Mouse (Mus musculus): ENCODE measurements around the gene Slc35f4.
"Not testable (repeated sequence)": the region's sequence is repeated elsewhere in the genome, so short reads cannot be mapped to it uniquely, and the experiment has no call there.

The Slc35f4 gene

GRCm38 (mm10) chr14:49278479-49278878 lies 247.4 kb downstream of the Slc35f4 start:
- not testable (repeated sequence) for ATAC-seq (ENCODE audit: low TSS enrichment)

GRCm38 (mm10) chr14:49277642-49278041 lies 248.2 kb downstream of the Slc35f4 start:
- ATAC-seq (ENCODE audit: low TSS enrichment) = no peak

DNA sequence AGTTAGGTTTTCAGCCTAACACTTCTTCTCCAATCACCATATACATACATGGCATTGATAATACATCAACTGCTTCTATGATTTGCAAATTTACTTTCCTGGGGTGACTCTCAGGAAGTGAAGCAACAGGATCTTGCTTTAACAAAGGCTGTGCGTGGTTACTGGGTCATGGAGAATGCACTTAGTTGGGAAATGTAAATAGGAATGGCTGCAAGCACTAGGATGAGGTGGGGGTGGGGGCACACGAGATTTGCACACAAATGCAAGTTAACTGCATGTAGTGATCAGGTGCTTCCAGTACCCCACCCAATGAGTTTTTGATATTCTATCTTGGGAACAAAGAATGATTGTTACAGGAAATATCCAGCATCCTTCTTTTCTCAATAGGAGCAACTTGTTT lies 250.5 kb downstream of the Slc35f4 start:
- ATAC-seq (ENCODE audit: low TSS enrichment) = no peak

- ATAC-seq (ENCODE audit: low TSS enrichment) = no peak
Observed at GRCm38 (mm10) chr14:49265286-49266002, 260.4 kb downstream of the Slc35f4 start.
